Mouse (Mus musculus): ENCODE data around the gene Snx13. TPM values are rescaled to one million over a fixed set of nuclear protein-coding genes. Genes with fewer than 3 reads are reported as not detected.
A peak's percentile ranks its signal among the peaks of the same experiment; 100 is the strongest.

Gene Snx13
- polyA plus RNA-seq, 1 experiment from 2014 or later = 21.6 TPM

GRCm38 (mm10) chr12:35072178-35072577 is 25.2 kb downstream of the Snx13 start:
- H3K27me3 ChIP-seq (replicated peaks; ENCODE audit: control insufficient read depth, insufficient read depth, low read length) = no peaks in the 10 kb centered on the region
- no peak overlapping the region for H3K27ac ChIP-seq (ENCODE audit: low read depth, low read length)
- H3K36me3 ChIP-seq (ENCODE audit: control insufficient read depth, insufficient read depth) = no peaks in the 10 kb centered on the region
- no peak for TF ChIP-seq CTCF (IDR thresholded peaks at IDR 0.05; ENCODE audit: low read depth)
- H3K4me1 ChIP-seq (replicated peaks; ENCODE audit: control insufficient read depth, insufficient read depth, low read length) = no peaks in the 10 kb centered on the region
- H3K9ac ChIP-seq (ENCODE audit: low read depth, low read length) = no peak overlapping the region
- no peaks in the 10 kb centered on the region for H3K9me3 ChIP-seq (ENCODE audit: control insufficient read depth)
- no peak for ATAC-seq
- H3K4me2 ChIP-seq (replicated peaks; ENCODE audit: low read depth) = no peak overlapping the region
- H3K4me3 ChIP-seq (ENCODE audit: low read depth, low read length) = no peak overlapping the region

DNA sequence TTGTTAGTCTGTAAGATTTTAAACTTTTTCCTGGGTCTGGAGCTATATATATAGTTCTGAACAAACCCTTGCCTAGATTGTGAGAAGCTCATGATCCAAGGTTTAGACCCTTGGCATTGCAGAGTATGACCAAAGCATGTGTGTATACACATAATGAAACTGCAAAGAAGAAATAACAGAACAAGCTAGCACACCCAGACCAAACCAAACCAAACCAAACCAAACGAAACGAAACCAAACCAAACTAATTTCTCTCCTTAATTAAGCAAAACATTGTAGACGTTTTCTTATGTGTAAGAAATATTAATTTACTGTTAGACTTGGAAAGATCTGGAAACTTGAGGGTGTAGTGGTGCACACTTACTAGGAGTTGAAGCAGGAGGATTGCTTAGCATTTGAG is 29.0 kb downstream of the Snx13 start:
- ATAC-seq = no peak
- Histone ChIP-seq H3K27me3 (replicated peaks; ENCODE audit: control insufficient read depth, insufficient read depth, low read length) (no peaks in the 10 kb centered on the region), H3K27ac (ENCODE audit: low read depth, low read length) (no peak overlapping the region), H3K9ac (ENCODE audit: low read depth, low read length) (no peak overlapping the region), H3K4me2 (replicated peaks; ENCODE audit: low read depth) (no peak overlapping the region), H3K4me1 (replicated peaks; ENCODE audit: control insufficient read depth, insufficient read depth, low read length) (no peaks in the 10 kb centered on the region), H3K4me3 (ENCODE audit: low read depth, low read length) (no peak overlapping the region), H3K9me3 (ENCODE audit: control insufficient read depth) (no peaks in the 10 kb centered on the region), H3K36me3 (ENCODE audit: control insufficient read depth, insufficient read depth) (no peaks in the 10 kb centered on the region)
- WGBS = 85% methylated on average over 3 of the region's 3 CpGs
- no peak for TF ChIP-seq CTCF (IDR thresholded peaks at IDR 0.05; ENCODE audit: low read depth)

GRCm38 (mm10) chr12:35123549-35123948 is 76.6 kb downstream of the Snx13 start:
- TF ChIP-seq CTCF (IDR thresholded peaks at IDR 0.05; ENCODE audit: low read depth) = no peak
- Histone ChIP-seq H3K9me3 (ENCODE audit: control insufficient read depth) (no peaks in the 10 kb centered on the region), H3K9ac (ENCODE audit: low read depth, low read length) (no peak overlapping the region), H3K4me2 (replicated peaks; ENCODE audit: low read depth) (no peak overlapping the region), H3K27ac (ENCODE audit: low read depth, low read length) (no peak overlapping the region), H3K4me1 (replicated peaks; ENCODE audit: control insufficient read depth, insufficient read depth, low read length) (no peaks in the 10 kb centered on the region), H3K27me3 (replicated peaks; ENCODE audit: control insufficient read depth, insufficient read depth, low read length) (no peaks in the 10 kb centered on the region), H3K4me3 (ENCODE audit: low read depth, low read length) (no peak overlapping the region), H3K36me3 (ENCODE audit: control insufficient read depth, insufficient read depth) (no peaks in the 10 kb centered on the region; the same call in none of the 2 replicates)
- 65% methylated on average over 3 of the region's 3 CpGs for WGBS
- ATAC-seq = no peak

DNA sequence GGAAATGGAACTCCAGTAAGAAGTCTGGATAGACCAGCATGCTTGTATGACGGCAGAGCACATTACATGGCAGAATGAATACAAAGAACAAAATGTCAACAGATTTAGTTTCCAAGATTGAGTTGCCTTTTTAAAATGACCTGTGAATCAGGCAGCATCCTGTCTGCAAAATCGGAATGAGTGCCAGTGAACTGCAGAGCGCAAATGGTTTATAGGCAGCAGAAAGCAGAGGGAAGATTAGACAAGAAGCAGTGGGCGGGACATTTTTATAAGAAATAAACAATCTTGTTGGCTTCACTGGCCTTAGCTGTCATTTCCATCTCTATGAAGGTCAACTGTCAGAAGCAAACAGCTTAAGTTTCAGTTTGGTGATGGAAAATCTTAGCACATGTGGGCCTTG is 106.2 kb downstream of the Snx13 start:
- Histone ChIP-seq H3K4me3 (ENCODE audit: low read depth, low read length) (no peak overlapping the region), H3K9ac (ENCODE audit: low read depth, low read length) (no peak overlapping the region), H3K4me2 (replicated peaks; ENCODE audit: low read depth) (no peak overlapping the region), H3K4me1 (replicated peaks; ENCODE audit: control insufficient read depth, insufficient read depth, low read length) (no peaks in the 10 kb centered on the region), H3K27ac (ENCODE audit: low read depth, low read length) (no peak overlapping the region), H3K9me3 (ENCODE audit: control insufficient read depth) (no peaks in the 10 kb centered on the region), H3K27me3 (replicated peaks; ENCODE audit: control insufficient read depth, insufficient read depth, low read length) (no peaks in the 10 kb centered on the region), H3K36me3 (ENCODE audit: control insufficient read depth, insufficient read depth) (peaks cover 6% of the 10 kb centered on the region; the same call in 1 of the 2 replicates)
- ATAC-seq = no peak
- TF ChIP-seq CTCF (IDR thresholded peaks at IDR 0.05; ENCODE audit: low read depth) = no peak
- WGBS = 79% methylated on average over 4 of the region's 4 CpGs

GRCm38 (mm10) chr12:35154149-35154548 is 107.2 kb downstream of the Snx13 start:
- Histone ChIP-seq H3K27ac (ENCODE audit: low read depth, low read length) (no peak overlapping the region), H3K27me3 (replicated peaks; ENCODE audit: control insufficient read depth, insufficient read depth, low read length) (no peaks in the 10 kb centered on the region), H3K9ac (ENCODE audit: low read depth, low read length) (no peak overlapping the region), H3K36me3 (ENCODE audit: control insufficient read depth, insufficient read depth) (no peaks in the 10 kb centered on the region), H3K9me3 (ENCODE audit: control insufficient read depth) (no peaks in the 10 kb centered on the region), H3K4me2 (replicated peaks; ENCODE audit: low read depth) (no peak overlapping the region), H3K4me3 (ENCODE audit: low read depth, low read length) (no peak overlapping the region), H3K4me1 (replicated peaks; ENCODE audit: control insufficient read depth, insufficient read depth, low read length) (no peaks in the 10 kb centered on the region)
- no peak for TF ChIP-seq CTCF (IDR thresholded peaks at IDR 0.05; ENCODE audit: low read depth)
- ATAC-seq = no peak
- whole genome bisulfite sequencing = 68% methylated on average over 3 of the region's 3 CpGs

- no peaks in the 10 kb centered on the region for H3K9me3 ChIP-seq (ENCODE audit: control insufficient read depth)
- no peaks in the 10 kb centered on the region for H3K4me1 ChIP-seq (replicated peaks; ENCODE audit: control insufficient read depth, insufficient read depth, low read length)
- H3K4me2 ChIP-seq (replicated peaks; ENCODE audit: low read depth) = no peak overlapping the region
- no peak overlapping the region for H3K9ac ChIP-seq (ENCODE audit: low read depth, low read length)
- no peak overlapping the region; the same call in 1 of the 2 replicates for H3K27ac ChIP-seq (ENCODE audit: low read depth, low read length)
- H3K4me3 ChIP-seq (ENCODE audit: low read depth, low read length) = no peak overlapping the region
- TF ChIP-seq CTCF (IDR thresholded peaks at IDR 0.05; ENCODE audit: low read depth) = no peak
- H3K27me3 ChIP-seq (replicated peaks; ENCODE audit: control insufficient read depth, insufficient read depth, low read length) = no peaks in the 10 kb centered on the region
- 75% methylated on average over 4 of the region's 4 CpGs for WGBS
- ATAC-seq = no peak
- no peaks in the 10 kb centered on the region for H3K36me3 ChIP-seq (ENCODE audit: control insufficient read depth, insufficient read depth)
Observed at GRCm38 (mm10) chr12:35157237-35157636, 110.3 kb downstream of the Snx13 start.

- Histone ChIP-seq H3K4me1 (replicated peaks; ENCODE audit: control insufficient read depth, insufficient read depth, low read length) (no peaks in the 10 kb centered on the region), H3K4me2 (replicated peaks; ENCODE audit: low read depth) (no peak overlapping the region), H3K27ac (ENCODE audit: low read depth, low read length) (no peak overlapping the region), H3K4me3 (ENCODE audit: low read depth, low read length) (no peak overlapping the region), H3K36me3 (ENCODE audit: control insufficient read depth, insufficient read depth) (no peaks in the 10 kb centered on the region), H3K27me3 (replicated peaks; ENCODE audit: control insufficient read depth, insufficient read depth, low read length) (no peaks in the 10 kb centered on the region), H3K9me3 (ENCODE audit: control insufficient read depth) (no peaks in the 10 kb centered on the region), H3K9ac (ENCODE audit: low read depth, low read length) (no peak overlapping the region)
- no peak for ATAC-seq
- peak; percentile 53 for TF ChIP-seq CTCF (IDR thresholded peaks at IDR 0.05; ENCODE audit: low read depth)
- WGBS = 73% methylated on average over 4 of the region's 4 CpGs
Observed at GRCm38 (mm10) chr12:35161690-35162089, 114.7 kb downstream of the Snx13 start.

Measured in intestine, postnatal 0 days (tissue).